Mouse (Mus musculus) cerebellum, postnatal 36 days (tissue): ENCODE data around the gene Vdac1.
"Not testable (repeated sequence)": the region's sequence is repeated elsewhere in the genome, so short reads cannot be mapped to it uniquely, and the experiment has no call there.

Experiments
- DNase-seq, 2 experiments: peaks; one replicate each; pipeline ENCODE4 v3.0.0; 2021 to 2022; ENCODE audit warnings: mixed read lengths in 2 of 2

Vdac1 gene

DNA sequence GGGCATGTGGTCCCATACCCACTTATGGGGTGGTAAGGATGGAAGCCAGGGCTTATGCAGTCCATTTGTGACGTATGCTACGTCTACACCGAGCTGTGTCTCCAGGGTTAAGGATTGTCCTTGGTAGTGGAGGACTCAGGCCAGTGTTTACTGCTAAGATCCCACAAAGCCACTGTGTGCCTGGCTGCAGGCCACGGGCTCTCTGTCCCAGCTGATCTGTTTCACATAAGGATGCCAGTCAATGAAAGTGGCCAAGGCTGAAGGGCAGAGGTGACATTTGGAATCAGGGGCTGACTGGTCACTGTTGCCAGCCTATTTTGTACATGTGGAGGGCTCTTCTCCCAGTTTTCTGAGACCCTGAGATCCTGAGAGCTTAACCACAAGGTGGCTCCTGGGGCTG lies 16.9 kb downstream of the Vdac1 start:
- DNase-seq = no peak

DNA sequence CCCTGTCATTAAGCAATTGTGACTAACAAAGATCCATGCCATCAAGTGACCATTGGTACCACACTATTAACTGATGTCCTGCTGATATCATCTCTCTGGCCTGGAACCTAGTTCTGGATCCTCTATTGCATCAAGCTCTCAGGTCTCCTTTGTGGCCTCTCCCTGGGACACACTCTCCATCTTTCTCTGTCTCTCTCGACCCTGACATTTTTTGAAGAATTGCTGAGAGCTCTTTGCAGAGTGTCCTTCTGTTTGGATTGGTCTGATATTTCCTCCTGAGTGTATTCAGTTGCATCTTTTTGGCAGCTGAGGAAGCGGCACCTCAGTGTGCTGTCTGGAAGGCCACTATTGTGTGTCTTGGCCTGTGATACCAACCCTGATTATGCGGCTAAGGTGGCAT lies 18.6 kb downstream of the Vdac1 start:
- no peak for DNase-seq

DNA sequence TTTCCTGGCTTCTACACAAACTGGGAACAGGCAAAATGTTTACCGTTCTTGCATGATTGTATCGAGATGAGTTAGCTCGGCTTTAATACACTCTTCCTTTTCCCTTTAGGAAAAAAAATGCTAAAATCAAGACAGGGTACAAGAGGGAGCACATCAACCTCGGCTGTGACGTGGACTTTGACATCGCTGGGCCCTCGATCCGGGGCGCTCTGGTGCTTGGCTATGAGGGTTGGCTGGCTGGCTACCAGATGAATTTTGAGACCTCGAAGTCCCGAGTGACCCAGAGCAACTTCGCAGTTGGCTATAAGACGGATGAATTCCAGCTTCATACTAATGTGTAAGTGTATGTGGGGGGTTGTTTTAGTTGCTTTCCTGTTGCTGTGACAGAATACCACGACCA lies 23.1 kb downstream of the Vdac1 start:
- DNase-seq = no peak

DNA sequence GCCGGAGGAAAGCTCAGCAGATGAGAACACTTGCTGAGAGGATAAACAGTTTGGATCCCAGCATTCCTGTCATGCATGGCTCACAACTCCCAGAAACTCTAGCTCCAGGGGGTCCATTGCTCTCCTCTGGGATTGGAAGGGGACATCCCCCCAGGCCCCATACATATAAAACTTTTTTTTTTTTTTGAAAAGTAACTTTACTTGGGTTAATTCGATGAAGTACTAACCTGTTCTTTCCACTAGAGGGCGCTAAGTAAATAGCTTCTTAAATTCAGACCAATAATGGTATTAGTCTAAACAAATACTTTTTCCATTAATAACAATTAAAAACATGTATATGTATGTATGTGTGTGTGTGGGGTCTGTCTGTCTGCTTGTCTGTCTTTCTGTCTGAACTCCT lies 24.0 kb downstream of the Vdac1 start:
- DNase-seq = no peak

DNA sequence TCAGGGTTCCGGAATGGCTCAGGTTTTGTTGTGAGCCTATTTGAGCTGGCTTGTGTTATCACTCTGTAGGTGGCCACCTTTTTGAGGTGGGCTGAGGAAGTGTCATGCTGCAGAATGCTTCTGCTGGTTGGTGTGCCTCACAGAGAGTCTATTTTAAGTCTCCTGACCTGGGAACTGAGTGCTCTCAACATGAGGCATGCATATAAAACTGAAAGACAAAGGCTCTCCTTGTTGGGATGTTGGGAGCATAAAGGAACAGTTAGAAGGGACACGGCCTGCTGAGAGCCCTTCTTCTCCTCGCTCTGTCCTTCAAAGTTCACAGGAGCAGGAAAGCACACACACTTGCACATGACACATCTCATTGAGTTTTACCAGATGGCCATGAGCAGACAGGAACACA lies 26.2 kb downstream of the Vdac1 start:
- no peak for DNase-seq

DNA sequence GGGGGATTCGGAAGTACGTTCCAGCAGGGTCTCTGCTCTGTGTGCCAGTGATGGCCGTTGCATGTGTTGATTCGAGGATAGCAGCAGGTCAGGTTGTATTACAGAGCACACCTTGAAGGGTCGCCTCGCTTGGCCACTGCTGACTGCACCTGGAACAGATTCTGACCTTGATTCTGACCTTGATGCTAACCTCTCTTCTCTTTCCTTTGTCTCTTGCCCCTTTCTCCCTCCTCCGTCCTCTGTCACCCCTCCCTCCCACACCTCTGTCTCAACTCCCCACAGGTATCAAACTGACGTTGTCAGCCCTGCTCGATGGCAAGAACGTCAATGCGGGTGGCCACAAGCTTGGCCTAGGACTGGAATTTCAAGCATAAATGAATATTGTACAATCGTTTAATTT lies 27.5 kb downstream of the Vdac1 start:
- DNase-seq = no peak

DNA sequence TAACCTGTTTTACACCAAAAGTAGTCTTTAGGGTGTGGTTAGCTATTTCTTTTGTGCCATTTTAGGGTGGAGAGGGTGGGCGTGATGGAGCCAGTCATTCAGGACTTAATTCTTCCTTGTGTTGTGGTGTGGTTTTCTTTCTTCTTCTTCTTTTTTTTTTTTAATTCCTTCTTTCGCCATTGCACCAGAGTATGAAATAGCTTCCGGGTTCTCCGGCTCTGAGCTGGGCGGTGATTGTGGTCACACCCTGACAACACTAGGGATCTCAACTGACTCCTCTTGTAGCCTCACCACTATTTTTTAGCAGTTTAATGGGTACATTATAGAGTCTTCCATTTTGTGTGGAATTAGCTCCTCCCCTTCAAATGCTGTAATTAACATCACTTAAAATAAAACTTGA lies 28.3 kb downstream of the Vdac1 start:
- not testable (repeated sequence) for DNase-seq

DNA sequence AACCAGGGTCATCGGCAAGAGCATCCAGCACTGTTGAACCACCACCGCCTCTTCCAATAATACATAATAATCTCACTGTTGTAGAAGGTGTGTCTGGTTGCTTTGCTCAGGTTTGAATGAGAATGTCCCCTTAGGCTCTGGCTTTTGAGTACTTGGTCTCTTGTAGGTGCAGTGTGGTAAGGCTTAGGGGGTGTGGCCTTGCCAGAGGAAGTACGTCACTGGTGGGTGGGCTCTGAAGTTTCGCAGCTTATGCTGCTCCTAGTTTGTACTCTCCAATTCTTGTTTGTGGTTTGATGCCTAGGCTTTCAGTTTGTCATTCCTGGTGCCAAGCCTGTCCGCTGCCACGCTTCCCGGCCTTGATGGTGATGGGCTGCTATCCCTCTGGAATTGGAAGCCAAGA lies 29.3 kb downstream of the Vdac1 start:
- no peak for DNase-seq

DNA sequence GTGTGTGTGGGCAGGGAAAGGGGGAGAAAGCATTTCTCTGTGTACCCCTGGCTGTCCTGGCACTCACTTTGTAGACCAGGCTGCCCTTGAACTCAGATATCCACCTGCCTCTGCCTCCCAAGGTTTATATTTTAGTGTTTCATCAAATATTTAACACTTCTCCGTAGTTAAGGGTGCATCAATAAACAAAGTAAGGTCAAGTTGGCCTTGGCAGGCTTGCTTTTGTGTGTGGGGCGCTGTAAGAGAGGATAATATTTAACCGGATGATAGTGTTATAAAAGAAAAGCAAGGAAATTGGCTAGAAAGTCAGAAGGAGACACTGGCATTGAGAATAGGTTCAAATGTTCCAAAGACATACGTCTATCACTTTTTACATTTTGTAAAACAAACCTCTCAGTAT lies 33.8 kb downstream of the Vdac1 start:
- no peak for DNase-seq

DNA sequence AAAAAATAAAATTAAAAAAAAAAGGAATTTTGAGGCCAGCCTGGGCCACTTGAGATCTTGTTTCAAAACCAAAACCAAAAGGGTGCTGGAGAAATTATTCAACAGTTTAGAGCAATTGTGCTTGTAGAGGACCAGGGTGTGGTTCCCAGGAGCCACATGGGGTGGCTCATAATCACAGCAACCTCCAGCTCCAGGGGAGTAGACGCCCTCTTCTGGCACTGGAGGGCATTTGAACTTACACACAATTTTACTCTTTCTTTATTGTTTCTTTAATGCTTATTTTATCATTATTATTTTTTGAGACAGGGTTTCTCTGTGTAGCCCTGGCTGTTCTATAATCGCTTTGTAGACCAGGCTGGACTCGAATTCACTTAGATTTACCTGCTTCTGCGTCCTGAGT lies 34.7 kb downstream of the Vdac1 start:
- no peak for DNase-seq

DNA sequence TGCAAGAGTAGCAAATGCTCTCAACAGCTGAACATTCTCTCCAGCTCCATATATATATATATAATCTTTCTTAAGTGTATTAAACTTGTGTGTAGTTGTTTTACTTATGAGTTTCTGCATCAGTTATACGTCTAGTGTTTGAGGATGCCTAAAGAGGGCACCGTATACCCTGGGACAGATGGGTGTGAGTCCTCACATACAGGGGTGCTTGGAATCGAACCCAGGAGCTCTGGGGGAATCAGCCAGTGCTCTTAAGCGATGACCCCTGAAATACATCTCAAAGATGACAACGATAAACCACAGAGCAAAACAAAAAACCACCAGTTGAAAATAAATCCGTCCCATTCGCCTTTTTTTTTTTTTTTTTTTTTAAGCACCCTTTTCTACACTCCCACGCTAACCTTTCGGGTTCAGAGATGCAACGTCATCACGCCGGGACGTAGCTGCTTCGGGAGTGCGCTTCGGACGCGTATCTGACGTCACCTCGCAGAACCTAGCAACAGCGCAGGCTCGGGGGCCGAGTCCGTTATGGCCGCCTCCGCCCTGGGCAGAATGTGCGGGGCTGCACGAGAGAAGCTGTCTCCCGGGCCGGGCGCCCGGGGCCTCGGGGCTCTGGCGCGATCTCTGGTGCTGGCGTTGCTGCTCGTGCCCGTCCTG lies 35.4 kb downstream of the Vdac1 start, which contains the start of gene 9530068E07Rik:
Gene 9530068E07Rik, plus strand, starts transcription at position 489 of the 657 bp plus-strand sequence.
- peak; percentile 91 to 92 for DNase-seq

DNA sequence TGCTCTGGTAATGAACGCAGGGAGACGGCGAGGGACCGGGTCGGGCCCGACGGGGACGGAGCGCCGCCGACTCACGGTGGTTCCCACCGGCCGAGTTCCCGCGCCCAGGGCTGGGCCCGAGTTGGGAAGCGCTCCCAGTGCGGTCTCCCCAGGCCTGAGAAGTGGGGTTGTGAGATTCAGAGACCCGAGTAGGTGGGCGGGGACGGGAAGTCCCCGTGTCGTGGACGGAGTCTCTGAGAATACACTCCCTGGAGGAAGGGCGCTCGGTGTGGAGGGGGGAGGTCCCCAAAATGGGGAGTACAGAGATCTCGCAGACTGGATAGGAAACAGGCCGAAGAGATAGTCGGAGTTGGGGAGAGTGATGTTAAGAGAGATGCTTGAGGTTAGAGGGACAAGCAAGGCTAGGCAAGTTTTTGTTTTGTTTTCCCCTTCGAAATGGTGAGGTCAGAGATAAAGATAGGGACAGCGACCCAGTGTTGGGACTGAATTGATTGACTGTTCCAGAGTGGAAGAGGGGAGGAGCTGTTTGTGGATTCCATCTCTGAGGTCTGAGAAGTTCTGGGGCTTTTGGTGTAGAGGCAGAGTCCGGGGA lies 36.0 kb downstream of the Vdac1 start:
- no peak for DNase-seq

DNA sequence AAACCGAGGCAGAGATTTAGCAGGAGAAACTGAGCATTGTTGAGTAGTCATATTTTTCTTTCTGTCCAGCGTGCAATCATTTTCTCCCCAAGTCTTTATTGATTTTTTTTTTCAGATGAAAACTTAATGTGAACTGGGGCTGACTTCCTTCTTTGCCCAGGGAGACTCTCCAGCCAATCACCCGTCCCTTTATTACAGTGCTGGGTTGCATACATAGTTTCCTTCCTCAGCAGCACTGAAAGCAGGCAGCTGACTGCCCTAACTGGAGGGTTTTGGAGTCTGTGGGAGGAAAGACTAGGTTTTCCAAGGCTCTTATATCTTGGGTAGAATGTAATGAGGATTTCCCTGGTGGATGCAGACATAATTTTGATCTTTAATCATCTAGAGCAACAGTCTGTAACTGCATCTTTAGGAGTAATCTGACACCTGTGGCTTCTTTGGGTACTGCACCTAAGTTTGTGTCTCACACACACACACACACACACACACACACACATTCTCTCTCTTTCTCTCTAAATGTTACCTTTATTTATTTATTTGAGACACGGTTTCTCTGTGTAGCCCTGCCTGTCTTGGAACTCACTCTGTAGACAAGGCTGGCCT lies 36.8 kb downstream of the Vdac1 start:
- DNase-seq = no peak

DNA sequence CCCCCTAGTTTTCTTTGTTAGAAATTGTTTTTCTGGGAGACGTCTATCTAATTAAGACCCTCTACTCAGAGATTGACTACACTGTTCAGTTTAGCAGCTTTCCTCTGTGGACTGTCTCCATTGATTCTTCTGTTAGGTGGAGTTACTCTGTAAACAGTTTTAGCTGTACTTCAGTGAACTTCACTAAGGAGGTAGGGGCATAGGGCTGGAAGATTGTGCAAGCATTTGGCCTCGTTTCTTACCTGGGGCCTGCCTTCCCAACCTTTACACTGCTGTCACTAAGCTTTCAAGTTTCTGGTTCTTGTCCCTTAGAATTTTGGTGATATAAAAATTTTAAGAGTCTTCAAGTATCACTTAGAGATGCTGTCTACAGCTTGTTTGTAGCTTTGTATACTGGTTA lies 40.8 kb downstream of the Vdac1 start:
- no peak for DNase-seq

DNA sequence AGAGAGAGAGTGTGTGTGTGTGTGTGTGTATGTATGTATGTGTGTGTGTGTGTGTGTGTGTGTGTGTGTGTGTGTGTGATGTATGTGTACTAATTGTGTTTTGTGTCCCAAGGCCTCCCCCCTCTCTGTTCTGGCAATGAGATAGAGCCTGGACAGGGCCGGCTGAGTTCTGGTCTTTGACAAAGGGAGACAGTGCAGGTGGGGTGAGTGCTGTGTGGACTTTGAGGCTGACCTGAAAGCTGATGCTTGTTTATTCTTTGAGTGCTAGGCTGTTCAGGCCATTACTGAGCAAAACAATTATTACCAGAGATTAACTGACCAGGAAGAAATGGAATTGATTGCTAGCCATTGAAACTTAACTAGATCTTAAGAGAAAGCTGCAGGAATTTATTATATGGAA lies 41.9 kb downstream of the Vdac1 start:
- DNase-seq = no peak

DNA sequence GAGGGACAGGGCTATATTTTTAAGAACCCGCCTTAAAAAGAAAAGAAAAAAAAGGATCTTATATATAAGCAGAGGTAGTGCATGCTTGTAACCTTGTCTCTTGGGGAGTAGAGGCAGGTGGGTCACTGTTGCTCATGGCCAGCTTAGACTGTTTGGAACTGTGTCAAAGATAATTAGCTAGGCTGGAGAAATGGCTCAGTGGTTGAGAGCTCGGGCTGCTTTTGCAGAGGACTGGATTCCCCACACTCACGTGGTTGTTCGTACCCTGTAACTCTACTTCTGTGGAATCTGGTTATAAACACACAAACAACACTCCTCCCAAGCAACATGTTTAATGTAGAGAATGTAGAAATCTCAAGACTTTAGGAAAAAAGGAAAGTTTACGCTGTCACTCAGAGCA lies 43.5 kb downstream of the Vdac1 start:
- DNase-seq = no peak

DNA sequence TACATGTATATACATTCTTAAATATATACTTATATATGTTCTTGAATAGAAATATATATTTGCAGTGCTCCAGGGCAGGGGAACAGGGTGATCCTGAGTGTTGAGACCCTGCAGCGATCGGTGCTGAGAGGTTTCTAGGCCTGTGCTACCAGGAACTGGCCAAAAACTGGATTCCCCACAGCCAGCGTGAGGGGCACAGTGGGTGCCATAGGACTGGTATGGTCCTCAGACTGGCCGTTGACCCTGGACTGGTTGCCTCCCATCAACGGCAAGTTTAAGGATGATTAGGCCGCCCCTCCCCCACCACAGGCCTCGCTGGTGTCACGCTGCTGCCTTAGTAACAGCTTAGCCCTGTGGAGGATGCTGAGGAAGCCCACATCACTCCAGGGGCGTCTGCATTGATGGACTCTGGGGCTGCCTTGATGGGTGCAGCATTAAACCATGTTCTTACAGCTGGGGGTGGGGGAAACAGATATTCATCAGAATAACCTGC lies 44.6 kb downstream of the Vdac1 start:
- no peak for DNase-seq

DNA sequence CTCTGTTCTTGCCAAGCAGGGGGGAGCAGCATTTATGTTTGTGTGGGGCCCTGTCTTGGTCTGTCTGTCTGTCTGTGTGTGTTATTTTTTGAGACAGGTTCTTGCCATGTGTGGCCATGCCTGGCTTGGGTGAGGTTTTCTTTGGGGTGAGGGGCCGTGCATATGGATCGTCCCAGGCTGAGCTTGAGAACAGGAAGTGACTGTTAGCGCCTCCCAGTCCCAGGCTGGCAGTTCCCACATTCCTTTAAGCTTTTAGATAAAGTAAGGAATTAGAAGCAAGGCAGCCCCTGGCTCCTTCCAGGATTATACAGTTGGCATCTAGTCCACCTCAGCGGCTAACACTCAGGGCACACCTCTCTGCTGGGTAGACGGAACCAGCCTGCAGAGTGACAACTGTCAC lies 48.7 kb downstream of the Vdac1 start:
- DNase-seq = no peak

DNA sequence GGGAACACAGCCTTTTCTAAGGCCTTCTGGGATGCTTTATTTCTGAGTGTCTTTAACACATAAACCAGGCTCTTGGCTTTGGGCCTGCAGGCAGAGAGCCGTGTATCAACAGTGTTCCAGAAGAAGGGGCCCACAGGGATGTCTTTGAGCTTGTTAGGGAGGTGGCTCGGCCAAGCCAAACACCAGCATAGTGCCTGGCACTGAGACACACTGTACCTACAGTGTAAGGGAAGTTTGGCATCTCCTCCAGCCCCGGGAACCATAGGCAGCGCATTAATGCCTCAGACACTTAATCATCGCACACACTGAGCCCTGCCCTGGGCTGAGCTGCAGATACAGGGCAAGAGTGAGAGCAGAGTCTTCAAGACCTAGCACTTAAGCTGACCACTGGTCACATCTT lies 57.7 kb downstream of the Vdac1 start:
- DNase-seq = no peak

DNA sequence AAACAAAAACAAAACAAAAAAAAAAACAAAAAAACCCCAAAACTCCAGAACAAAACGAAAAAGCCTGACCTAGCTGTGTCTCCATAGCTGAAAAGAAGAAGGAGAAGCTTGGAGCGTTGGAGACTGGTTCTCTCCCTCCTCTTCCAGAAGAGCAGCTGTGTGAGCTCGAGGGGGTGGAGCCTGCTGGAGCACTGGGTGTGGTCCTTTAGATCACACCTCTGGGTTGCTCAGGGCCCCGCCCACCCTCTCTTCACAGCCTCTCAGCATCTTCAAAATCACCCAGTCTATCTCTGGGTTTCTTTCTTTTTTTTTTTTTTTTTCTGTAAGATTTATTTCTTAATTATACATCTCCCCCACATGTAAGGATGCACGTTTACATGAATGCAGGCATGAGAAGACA lies 58.6 kb downstream of the Vdac1 start:
- no peak for DNase-seq

DNA sequence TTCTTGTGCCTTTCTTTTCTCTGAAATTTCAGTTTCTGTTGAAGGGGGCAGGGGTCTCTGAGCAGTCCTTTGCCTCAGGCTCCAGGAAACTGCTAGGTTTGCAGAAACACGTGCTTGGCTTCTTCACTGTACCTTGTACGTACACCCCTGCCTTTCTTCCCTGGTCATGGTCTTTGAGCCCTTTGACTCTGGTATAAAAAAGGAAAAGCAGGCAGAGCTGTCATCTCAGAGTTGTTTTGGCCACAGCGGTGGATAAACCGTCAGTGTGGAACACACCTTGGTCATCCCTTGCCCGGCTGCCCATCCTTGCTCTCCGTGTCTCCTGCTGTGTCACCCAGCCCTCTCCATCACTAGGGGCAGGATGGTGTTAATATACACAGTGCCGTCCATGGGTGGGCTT lies 59.2 kb downstream of the Vdac1 start:
- DNase-seq = no peak

DNA sequence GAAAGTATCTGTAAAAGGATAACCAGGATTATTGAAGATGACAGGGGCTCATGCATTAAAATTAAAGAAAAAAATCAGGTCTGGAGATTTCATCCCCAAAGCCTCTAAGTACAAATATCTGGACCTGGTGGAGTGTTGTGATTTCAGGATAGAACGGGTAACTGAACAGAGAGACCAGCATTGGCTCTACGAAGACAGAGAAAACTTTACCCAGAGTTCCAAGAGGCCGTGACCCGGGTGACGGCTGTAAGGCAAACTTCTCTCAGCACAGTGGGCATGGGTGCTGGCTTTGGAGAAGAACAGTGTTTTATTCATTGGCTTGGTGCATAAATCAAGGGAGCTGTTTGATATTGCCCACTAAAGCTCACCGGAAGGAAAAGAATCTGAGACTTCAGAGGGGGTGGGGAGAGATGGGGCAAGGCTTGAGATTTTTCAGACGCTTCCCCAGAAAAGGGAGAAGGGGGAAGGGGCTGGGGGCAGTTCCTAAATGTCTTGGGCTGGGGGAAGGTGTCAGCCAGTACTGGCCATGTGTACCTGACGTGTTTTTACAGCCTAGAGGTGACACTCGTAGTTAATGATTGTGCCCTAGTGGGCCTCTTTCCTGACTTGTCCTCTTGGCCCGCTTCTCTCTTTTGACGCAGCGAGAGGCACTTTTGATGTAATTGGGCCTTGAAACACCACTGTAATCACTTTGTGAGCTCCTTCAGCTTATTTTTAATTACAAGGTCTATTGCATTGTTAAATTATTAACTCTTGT lies 59.8 kb downstream of the Vdac1 start:
- no peak for DNase-seq

DNA sequence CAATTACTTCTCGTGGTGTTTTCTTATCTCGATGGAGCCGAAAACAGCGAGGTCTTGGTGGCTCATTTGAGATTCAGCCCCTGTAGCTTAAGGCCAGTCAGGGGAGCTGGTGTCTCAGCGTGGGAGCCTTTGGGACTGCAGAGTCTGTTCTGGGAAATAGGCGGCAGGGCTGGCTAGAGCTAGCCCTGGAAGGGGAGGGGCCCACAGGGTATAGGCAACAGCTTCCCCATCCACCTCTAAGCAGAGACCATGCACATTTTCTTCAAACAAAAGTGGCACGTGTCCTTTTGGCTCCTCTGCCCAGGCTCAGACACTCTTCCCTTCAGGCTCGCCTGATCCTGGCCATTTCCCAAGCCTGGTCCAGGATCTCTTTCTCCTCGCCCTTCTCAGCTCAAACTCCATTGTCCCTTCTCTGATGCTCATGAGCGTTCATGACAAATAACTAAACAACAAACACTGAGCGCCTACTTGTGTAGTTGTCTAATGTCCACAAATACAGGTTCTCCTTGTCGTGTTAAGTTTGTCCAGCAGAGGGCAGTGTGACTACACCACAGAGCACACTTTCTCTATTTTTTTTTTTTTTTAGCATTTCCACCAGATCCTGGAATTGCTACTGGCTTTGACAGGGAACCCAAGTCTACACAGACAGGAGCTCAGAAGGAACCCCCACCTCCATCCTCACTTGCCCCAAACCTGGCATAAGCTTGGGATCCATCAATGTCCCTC lies 60.6 kb downstream of the Vdac1 start:
- peak; percentile 58 to 77 for DNase-seq
